Comparison of ENCODE assay signal across 8 mouse cellular contexts in genomic region chr7:35647101-35647698, GRCm38 (mm10). TPM values are rescaled to one million over a fixed set of nuclear protein-coding genes. Genes with fewer than 3 reads are reported as not detected.
DNase-seq lines count a peak whose midpoint lies in the region; ATAC-seq lines count a peak whose summit lies in the region.

TSS of gene Pdcd5 (minus strand) at chr7:35647521.

- H3K4me2 ChIP-seq in hindbrain, embryonic 15.5 days = peak within 1 kb of the TSS; percentile 67

- peak; percentile 94 for ATAC-seq in hindbrain, embryonic 15.5 days (ENCODE audit: low FRiP score, low read depth)

- no peaks in the 10 kb centered on the region for H3K27me3 ChIP-seq in hindbrain, embryonic 15.5 days

- peak; percentile 96 for DNase-seq in T-cell, adult 2 months (ENCODE audit: low spot score)
- peak; percentile 98 to 99 for DNase-seq in cerebellum, postnatal 36 days
- peak; percentile 99 for DNase-seq in frontal cortex, postnatal 36 days (ENCODE audit: low spot score in 2 of 2)
- peak; percentile 94 for DNase-seq in left cerebral cortex, adult 11 months (ENCODE audit: low spot score)
- peak; percentile 98 to 99 for DNase-seq in lung, postnatal 4 days
- DNase-seq in retina, postnatal 7 days (ENCODE audit: low read depth, low spot score) = peak; percentile 97
- peak; percentile 96 for DNase-seq in urinary bladder, adult 2 months (ENCODE audit: low spot score)

- H3K4me3 ChIP-seq in hindbrain, embryonic 15.5 days = peak within 1 kb of the TSS; percentile 97

- no peaks in the 10 kb centered on the region for H3K9me3 ChIP-seq in hindbrain, embryonic 15.5 days

- peak within 1 kb of the TSS; percentile 76 for H3K9ac ChIP-seq in hindbrain, embryonic 15.5 days

- under 1% methylated on average over 64 of the region's 64 CpGs for WGBS in hindbrain, embryonic 15.5 days

- H3K27ac ChIP-seq in hindbrain, embryonic 15.5 days (replicated peaks) = peak within 1 kb of the TSS; percentile 85

- H3K4me1 ChIP-seq in hindbrain, embryonic 15.5 days (replicated peaks) = peaks cover 13% of the 10 kb centered on the region

- peaks cover 31% of the 10 kb centered on the region for H3K36me3 ChIP-seq in hindbrain, embryonic 15.5 days

RNA-seq across cellular contexts. Expression of gene Pdcd5, which starts in this region (rescaled TPM):
- 234 and 241 TPM in 2 replicates for polyA plus RNA-seq in hindbrain, embryonic 15.5 days (2015; fragmentation: Nextera tagmentation; extraction: Ambion mirVana)
- polyA plus RNA-seq in urinary bladder, adult 2 months (2012; rRNA removed) = 117 and 120 TPM in 2 replicates

Comparison
In these comparisons a context has a peak if more than half of its experiments do, and no peak if none do; other contexts are left out.
1. Peak in every context shown above with its lines: DNase-seq, ATAC-seq, H3K4me3 ChIP-seq and H3K27ac ChIP-seq.